Mouse (Mus musculus): ENCODE results near the gene H2afv.

H2afv gene

DNA sequence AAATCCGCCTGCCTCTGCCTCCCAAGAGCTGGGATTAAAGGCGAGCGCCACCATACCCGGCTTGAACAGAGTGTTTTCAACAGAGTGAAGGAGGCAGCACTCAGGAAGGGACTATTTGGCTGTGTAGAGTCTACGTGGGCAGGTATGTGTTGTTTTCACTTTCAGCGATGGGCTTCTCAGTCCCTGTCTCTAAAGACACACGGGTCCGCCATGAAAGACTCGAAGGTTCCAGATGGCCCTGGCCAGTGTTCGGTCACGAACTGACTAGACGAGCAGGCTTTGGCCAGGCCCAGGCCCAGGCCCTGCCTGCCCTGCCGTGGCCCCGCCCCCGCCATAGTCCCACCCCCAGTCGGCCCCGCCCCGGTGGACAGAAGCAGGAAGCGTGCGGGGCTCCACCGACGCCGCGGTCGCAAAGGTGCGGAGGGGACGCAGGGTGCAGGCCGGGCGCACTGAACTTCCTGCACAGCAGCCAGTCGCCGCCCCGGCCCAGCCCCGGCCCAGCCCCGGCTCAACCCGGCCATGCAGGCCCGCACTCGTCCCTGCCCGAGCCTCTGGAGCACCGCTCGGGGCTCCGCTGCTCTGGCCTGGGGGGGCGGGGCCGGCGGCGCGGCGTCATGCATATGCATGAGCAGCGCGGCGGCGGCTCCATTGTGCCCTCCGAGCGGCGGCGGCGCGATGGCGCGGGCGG is 55.4 kb downstream of the H2afv start, which contains the start of gene Zmiz2:
TSS of gene Zmiz2 (plus strand) at position 349 of the 688 bp plus-strand sequence.
- DNase-seq, result peak; percentile 96

GRCm38 (mm10) chr11:6388126-6388725 is 56.0 kb downstream of the H2afv start:
- no peak for DNase-seq

GRCm38 (mm10) chr11:6380916-6381315 is 63.3 kb downstream of the H2afv start:
- no peak for DNase-seq
